Mouse (Mus musculus) ES-E14 (cell line): ENCODE measurements around the gene Esrrg. TPM values are rescaled to one million over a fixed set of nuclear protein-coding genes. Genes with fewer than 3 reads are reported as not detected.

Experiments
- DNase-seq: peaks from one replicate; pipeline ENCODE4 v3.0.0-alpha.2; 2013; ENCODE audit warnings: low read depth, low spot score
- H3K27ac ChIP-seq: 2 replicates; pipeline ENCODE4 v1.5.1; 2012; ENCODE audit warnings: low read depth, mild to moderate bottlenecking, low read length, moderate library complexity, mixed read lengths; ENCODE audit not compliant: poor library complexity, insufficient read depth, severe bottlenecking
- H3K36me3 ChIP-seq: 2 replicates; pipeline ENCODE4 v1.6.1; 2012; ENCODE audit warnings: mild to moderate bottlenecking, low read length, moderate library complexity, mixed read lengths; ENCODE audit not compliant: control insufficient read depth, poor library complexity, insufficient read depth, severe bottlenecking
- H3K4me1 ChIP-seq, 2 experiments: fragments of 150-350 bp in 1 of 2; sonication (generic) in 1 of 2; 2 replicates each; pipeline ENCODE4 v1.6.1; 2012; ENCODE audit warnings: low read length in 2 of 2, mild to moderate bottlenecking in 1 of 2, mixed read lengths in 1 of 2; ENCODE audit not compliant: control insufficient read depth in 2 of 2, insufficient read depth in 2 of 2, poor library complexity in 1 of 2
- H3K4me3 ChIP-seq, 2 experiments: fragments of 150-350 bp in 1 of 2; sonication (generic) in 1 of 2; 2 replicates each; pipeline ENCODE4 v1.5.1; 2012; ENCODE audit warnings: low read length in 2 of 2, low read depth in 1 of 2, mild to moderate bottlenecking in 1 of 2, mixed read lengths in 1 of 2; ENCODE audit not compliant: insufficient read depth in 1 of 2, poor library complexity in 1 of 2, severe bottlenecking in 1 of 2
- H3K9ac ChIP-seq: 2 replicates; pipeline ENCODE4 v1.6.1; 2012; ENCODE audit warnings: low read depth, mild to moderate bottlenecking, low read length, mixed read lengths; ENCODE audit not compliant: poor library complexity, insufficient read depth, severe bottlenecking
- H3K9me3 ChIP-seq: fragments of 150-350 bp; sonication (generic); 2 replicates; pipeline ENCODE4 v1.6.1; 2012; ENCODE audit warnings: low read depth, mild to moderate bottlenecking, low read length; ENCODE audit not compliant: control insufficient read depth, insufficient read depth
- CHD2 ChIP-seq: IDR thresholded peaks from 2 replicates; pipeline ENCODE4 v1.6.1; 2014; ENCODE audit warnings: mild to moderate bottlenecking, low read depth, low read length, inconsistent platforms
- HCFC1 ChIP-seq: IDR thresholded peaks from 2 replicates; pipeline ENCODE4 v1.6.1; 2012; ENCODE audit warnings: low read length, inconsistent platforms, borderline replicate concordance; ENCODE audit not compliant: insufficient read depth
- MAFK ChIP-seq: IDR thresholded peaks from 2 replicates; pipeline ENCODE4 v1.6.1; 2014; ENCODE audit warnings: mild to moderate bottlenecking, low read depth, low read length, inconsistent platforms; ENCODE audit not compliant: insufficient read depth
- ZC3H11A ChIP-seq: IDR thresholded peaks from 2 replicates; pipeline ENCODE4 v1.6.1; 2012; ENCODE audit warnings: low read depth, mild to moderate bottlenecking, inconsistent platforms, low read length, borderline replicate concordance
- ZNF384 ChIP-seq: IDR thresholded peaks from 2 replicates; pipeline ENCODE4 v1.6.1; 2012; ENCODE audit warnings: low read depth, low read length, inconsistent platforms
- in situ Hi-C, 2 experiments: fragments of 600-800 bp; cut with MboI; formaldehyde crosslinking; loops; one replicate each; pipeline ENCODE4 v1.15.1; 2025; ENCODE audit warnings: low sequenced_read_pairs in 2 of 2, inconsistent platforms in 1 of 2; ENCODE audit not compliant: unreplicated experiment in 2 of 2
- total RNA-seq: library from RNA; depleted of rRNA; stranded (reverse); fragments of 300-350 nt; gene quantifications from 2 replicates; pipeline ENCODE4 v1.2.3, GENCODE M21; 2012

Gene Esrrg
- total RNA-seq, 1 experiment = 0.09 TPM

GRCm38 (mm10) chr1:187604691-187605310 lies 3.8 kb upstream of the Esrrg start:
- Histone ChIP-seq H3K4me1 (peaks cover 0 to 8% of the 10 kb centered on the region in 2 experiments; a peak in 1 of 4 replicates), H3K36me3 (no peaks in the 10 kb centered on the region), H3K27ac (no peak overlapping the region), H3K4me3 (no peak overlapping the region), H3K9me3 (no peaks in the 10 kb centered on the region), H3K9ac (no peak overlapping the region)
- DNase-seq = no peak
- in situ Hi-C loops = no loop called here
- TF ChIP-seq ZNF384 = no peak
- no peak for TF ChIP-seq ZC3H11A
- TF ChIP-seq HCFC1 = no peak
- no peak for TF ChIP-seq MAFK
- no peak for TF ChIP-seq CHD2

GRCm38 (mm10) chr1:187605391-187606270 lies 3.0 kb upstream of the Esrrg start:
- in situ Hi-C loops = no loop called here
- H3K9me3 ChIP-seq = no peaks in the 10 kb centered on the region
- no peak overlapping the region for H3K9ac ChIP-seq
- no peak for DNase-seq
- TF ChIP-seq MAFK (no peak), CHD2 (no peak), ZNF384 (no peak), HCFC1 (no peak), ZC3H11A (no peak)
- H3K36me3 ChIP-seq = no peaks in the 10 kb centered on the region
- peaks cover 0 to 8% of the 10 kb centered on the region in 2 experiments; a peak in 1 of 4 replicates for H3K4me1 ChIP-seq
- no peak overlapping the region for H3K4me3 ChIP-seq
- no peak overlapping the region for H3K27ac ChIP-seq

GRCm38 (mm10) chr1:187606271-187607040 lies 2.1 kb upstream of the Esrrg start:
- H3K9me3 ChIP-seq = no peaks in the 10 kb centered on the region
- H3K4me3 ChIP-seq = no peak overlapping the region
- H3K36me3 ChIP-seq = no peaks in the 10 kb centered on the region
- H3K27ac ChIP-seq = no peak overlapping the region
- H3K9ac ChIP-seq = no peak overlapping the region
- no peak for DNase-seq
- TF ChIP-seq ZNF384 (no peak), CHD2 (no peak), HCFC1 (no peak), ZC3H11A (no peak)
- in situ Hi-C loops = no loop called here
- H3K4me1 ChIP-seq = peaks cover 0 to 8% of the 10 kb centered on the region in 2 experiments; a peak in 1 of 4 replicates

GRCm38 (mm10) chr1:187607065-187608047 lies 1.2 kb upstream of the Esrrg start:
- H3K27ac ChIP-seq = no peak overlapping the region
- TF ChIP-seq ZC3H11A (no peak), HCFC1 (no peak), ZNF384 (no peak), MAFK (no peak), CHD2 (no peak)
- in situ Hi-C loops = no loop called here
- no peak overlapping the region for H3K9ac ChIP-seq
- no peaks in the 10 kb centered on the region for H3K9me3 ChIP-seq
- H3K4me3 ChIP-seq = peak overlapping the region; percentile 29 to 39; a peak in 2 of 4 replicates
- no peaks in the 10 kb centered on the region for H3K36me3 ChIP-seq
- no peak for DNase-seq
- peaks cover 0 to 8% of the 10 kb centered on the region in 2 experiments; a peak in 1 of 4 replicates for H3K4me1 ChIP-seq
